ENCODE assay signal across 9 mouse cellular contexts in genomic region chr3:122474067-122474466, GRCm38 (mm10).
DNase-seq lines count a peak whose midpoint lies in the region; ATAC-seq and TF ChIP-seq lines count a peak whose summit lies in the region.
"Had no signal": no experiment of that assay in that cellular context is flagged by ENCODE, and none has a peak within 500 bp of the region (broad histone marks: within the 10 kb centered on the region; RNA-seq: fewer than 3 reads in every experiment).

No protein-coding gene starts in this region.

- no peak for TF ChIP-seq CTCF in hindbrain, postnatal 0 days (IDR thresholded peaks at IDR 0.05; ENCODE audit: low read depth)
- TF ChIP-seq CTCF in lung, adult 2 months (IDR thresholded peaks at IDR 0.05; ENCODE audit: insufficient read depth, low read length), result no peak

- H3K9ac ChIP-seq in hindbrain, postnatal 0 days (replicated peaks; ENCODE audit: low read length), result no peak overlapping the region
- no peak overlapping the region for H3K9ac ChIP-seq in hindbrain, embryonic 16.5 days (ENCODE audit: low read depth, low read length)
- no peak overlapping the region for H3K9ac ChIP-seq in forebrain, embryonic 15.5 days (replicated peaks)
- H3K9ac ChIP-seq: limb, embryonic 12.5 days had no signal

- no peaks in the 10 kb centered on the region for H3K27me3 ChIP-seq in hindbrain, postnatal 0 days (ENCODE audit: insufficient read depth, low read length)
- H3K27me3 ChIP-seq in hindbrain, embryonic 16.5 days (replicated peaks; ENCODE audit: control insufficient read depth, insufficient read depth, low read length), result no peaks in the 10 kb centered on the region
- no peaks in the 10 kb centered on the region for H3K27me3 ChIP-seq in forebrain, embryonic 15.5 days
- H3K27me3 ChIP-seq: limb, embryonic 12.5 days had no signal

- ATAC-seq in hindbrain, postnatal 0 days, result no peak
- ATAC-seq in hindbrain, embryonic 16.5 days, result no peak
- ATAC-seq in forebrain, embryonic 15.5 days (replicated peaks), result no peak

- DNase-seq in hindbrain, postnatal 0 days (ENCODE audit: low spot score), result no peak
- peak; percentile 58 for DNase-seq in embryo, embryonic 10 days (ENCODE audit: low spot score)
- peak; percentile 74 for DNase-seq in induced T-regulatory cell, adult 2 months (ENCODE audit: low read depth)
- peak; percentile 50 for DNase-seq in lung, adult 2 months
- peak; percentile 59 for DNase-seq in testis, postnatal 14 days (ENCODE audit: low spot score)
- DNase-seq in right cerebral cortex, postnatal 14 days, result no peak

- 58% methylated on average over 5 of the region's 5 CpGs for WGBS in hindbrain, postnatal 0 days
- 56% methylated on average over 5 of the region's 5 CpGs for WGBS in hindbrain, embryonic 16.5 days
- WGBS in lung, adult 2 months, result 7% methylated on average over 5 of the region's 5 CpGs
- WGBS in forebrain, embryonic 15.5 days, result 59% methylated on average over 5 of the region's 5 CpGs

- no peaks in the 10 kb centered on the region for H3K36me3 ChIP-seq in hindbrain, postnatal 0 days (ENCODE audit: insufficient read depth, low read length)
- H3K36me3 ChIP-seq in hindbrain, embryonic 16.5 days (ENCODE audit: control insufficient read depth, insufficient read depth, low read length), result no peaks in the 10 kb centered on the region
- H3K36me3 ChIP-seq in forebrain, embryonic 15.5 days, result no peaks in the 10 kb centered on the region
- H3K36me3 ChIP-seq: limb, embryonic 12.5 days had no signal

- peaks cover 28% of the 10 kb centered on the region for H3K4me1 ChIP-seq in hindbrain, postnatal 0 days (ENCODE audit: insufficient read depth, low read length)
- peaks cover 26% of the 10 kb centered on the region for H3K4me1 ChIP-seq in hindbrain, embryonic 16.5 days (ENCODE audit: control insufficient read depth, insufficient read depth, low read depth, low read length)
- peaks cover 17% of the 10 kb centered on the region for H3K4me1 ChIP-seq in lung, adult 2 months (ENCODE audit: control insufficient read depth, insufficient read depth, low read length)
- peaks cover 32% of the 10 kb centered on the region for H3K4me1 ChIP-seq in forebrain, embryonic 15.5 days

- no peak overlapping the region for H3K4me3 ChIP-seq in hindbrain, postnatal 0 days (ENCODE audit: low read length)
- H3K4me3 ChIP-seq in hindbrain, embryonic 16.5 days (ENCODE audit: low read length), result no peak overlapping the region
- H3K4me3 ChIP-seq in lung, adult 2 months (replicated peaks; ENCODE audit: extremely low read depth, low read depth, low read length), result peak overlapping the region; percentile 4
- H3K4me3 ChIP-seq in forebrain, embryonic 15.5 days, result no peak overlapping the region
- H3K4me3 ChIP-seq: limb, embryonic 12.5 days had no signal

- no peaks in the 10 kb centered on the region for H3K9me3 ChIP-seq in hindbrain, postnatal 0 days (ENCODE audit: low read length)
- no peaks in the 10 kb centered on the region for H3K9me3 ChIP-seq in hindbrain, embryonic 16.5 days (ENCODE audit: control insufficient read depth, low read length)
- no peaks in the 10 kb centered on the region for H3K9me3 ChIP-seq in forebrain, embryonic 15.5 days
- H3K9me3 ChIP-seq: limb, embryonic 12.5 days had no signal

- TF ChIP-seq POLR2A in lung, adult 2 months (IDR thresholded peaks at IDR 0.05; ENCODE audit: borderline replicate concordance, extremely low read depth, low read depth, low read length), result peak; percentile 42; the same call in 1 of the 2 replicates

- no peak overlapping the region for H3K4me2 ChIP-seq in hindbrain, postnatal 0 days (ENCODE audit: low read depth, low read length)
- H3K4me2 ChIP-seq in hindbrain, embryonic 16.5 days (ENCODE audit: low read length), result no peak overlapping the region
- no peak overlapping the region for H3K4me2 ChIP-seq in forebrain, embryonic 15.5 days (replicated peaks)
- H3K4me2 ChIP-seq: limb, embryonic 12.5 days had no signal

- H3K27ac ChIP-seq in hindbrain, postnatal 0 days, result peak overlapping the region; percentile 11; the same call in 1 of the 2 replicates
- no peak overlapping the region for H3K27ac ChIP-seq in hindbrain, embryonic 16.5 days (ENCODE audit: low read depth, low read length)
- no peak overlapping the region for H3K27ac ChIP-seq in forebrain, embryonic 15.5 days (replicated peaks)
- H3K27ac ChIP-seq: limb, embryonic 12.5 days had no signal

Comparison
In these comparisons a context has a peak if more than half of its experiments do, and no peak if none do; other contexts are left out.
1. DNase-seq: peak in embryo, embryonic 10 days (single experiment), induced T-regulatory cell, adult 2 months (single experiment), lung, adult 2 months (single experiment) and testis, postnatal 14 days (single experiment); none in hindbrain, postnatal 0 days (single experiment) and right cerebral cortex, postnatal 14 days (single experiment).